Mouse (Mus musculus) right cerebral cortex, postnatal 36 days (tissue): Measurements from ENCODE around the gene Pla2g3.

Experiments
- DNase-seq, 2 experiments: peaks; one replicate each; pipeline ENCODE4 v3.0.0; 2022; ENCODE audit warnings: low spot score in 2 of 2, mixed read lengths in 1 of 2

Gene Pla2g3

GRCm38 (mm10) chr11:3492748-3493147 is 4.7 kb downstream of the Pla2g3 start:
- no peak for DNase-seq

DNA sequence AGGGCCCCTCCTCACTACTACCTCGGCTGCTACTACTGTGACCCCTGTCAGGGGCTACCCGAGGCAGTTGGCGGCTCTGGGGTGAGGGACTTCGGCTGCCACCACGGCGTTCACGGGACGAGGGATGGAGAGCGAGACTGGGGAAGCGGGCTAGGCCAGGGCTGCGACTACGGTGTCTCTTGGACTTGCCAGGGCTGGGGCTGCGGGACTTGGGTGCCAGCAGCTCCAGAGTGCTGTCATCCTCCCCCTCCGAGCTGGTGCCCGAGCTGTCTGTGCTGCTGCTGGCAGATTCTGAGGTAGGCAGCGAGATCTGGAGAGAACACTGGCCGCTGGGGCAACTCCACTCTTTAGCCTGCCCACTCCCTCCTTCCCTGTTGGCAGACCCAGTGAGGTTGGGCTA is 6.8 kb downstream of the Pla2g3 start:
- no peak for DNase-seq

- DNase-seq: no peak
These were observed 7.4 kb downstream of the Pla2g3 start for GRCm38 (mm10) chr11:3495496-3495895.

DNA sequence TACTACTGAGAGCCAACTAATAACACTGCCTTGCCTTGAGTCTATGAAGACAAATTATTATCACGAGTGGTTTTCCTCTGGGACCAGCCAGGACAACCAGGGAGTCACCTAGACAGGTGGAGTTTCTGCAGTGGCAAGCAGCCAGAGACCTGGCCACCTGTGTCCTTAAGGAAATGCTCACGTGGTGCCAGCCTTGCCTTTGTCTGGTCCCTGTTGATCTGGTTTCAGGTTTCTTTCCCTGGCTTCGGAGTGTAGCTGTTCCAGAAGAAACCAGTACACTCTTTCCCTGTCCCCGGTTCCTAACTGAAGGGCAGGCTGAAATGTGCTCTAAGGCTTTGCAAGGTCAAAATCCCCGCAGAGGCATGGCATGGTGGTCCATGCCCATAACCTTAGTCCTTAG is 8.7 kb downstream of the Pla2g3 start:
- no peak for DNase-seq

- no peak for DNase-seq
These were observed 9.2 kb downstream of the Pla2g3 start for GRCm38 (mm10) chr11:3497296-3497695.

GRCm38 (mm10) chr11:3502057-3502456 is 14.0 kb downstream of the Pla2g3 start:
- DNase-seq: no peak

DNA sequence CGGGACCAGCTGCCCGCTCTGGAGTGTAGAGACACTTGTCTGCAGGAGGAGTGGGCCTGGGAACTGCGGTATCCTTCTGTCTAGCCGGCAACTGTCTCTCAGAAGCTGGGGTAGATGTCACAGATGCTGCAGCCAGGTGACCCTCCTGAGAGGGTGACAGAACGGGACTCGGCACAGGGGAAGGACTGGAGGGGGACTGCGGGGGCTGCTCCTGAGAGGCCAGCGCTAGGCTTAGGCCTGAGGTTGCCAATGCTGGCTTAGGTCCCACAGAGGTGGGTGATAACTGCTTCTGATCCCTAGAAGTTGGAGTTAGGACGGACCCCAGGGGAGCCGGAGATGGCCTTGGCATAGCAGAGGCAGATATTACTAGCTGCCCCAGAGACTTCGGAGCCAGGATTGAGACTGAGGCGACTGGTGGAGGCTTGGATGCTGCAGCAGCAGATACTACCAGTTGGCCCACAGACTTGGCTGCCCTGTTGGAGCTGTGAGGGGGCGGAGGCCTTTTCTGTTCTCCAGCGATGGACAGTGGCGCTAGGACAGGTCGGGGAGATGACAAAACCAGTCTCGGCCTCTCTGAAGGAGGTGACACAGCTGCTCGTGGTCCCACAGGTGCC is 14.5 kb downstream of the Pla2g3 start:
- DNase-seq: no peak

GRCm38 (mm10) chr11:3503755-3504693 is 15.9 kb downstream of the Pla2g3 start:
- no peak for DNase-seq

DNA sequence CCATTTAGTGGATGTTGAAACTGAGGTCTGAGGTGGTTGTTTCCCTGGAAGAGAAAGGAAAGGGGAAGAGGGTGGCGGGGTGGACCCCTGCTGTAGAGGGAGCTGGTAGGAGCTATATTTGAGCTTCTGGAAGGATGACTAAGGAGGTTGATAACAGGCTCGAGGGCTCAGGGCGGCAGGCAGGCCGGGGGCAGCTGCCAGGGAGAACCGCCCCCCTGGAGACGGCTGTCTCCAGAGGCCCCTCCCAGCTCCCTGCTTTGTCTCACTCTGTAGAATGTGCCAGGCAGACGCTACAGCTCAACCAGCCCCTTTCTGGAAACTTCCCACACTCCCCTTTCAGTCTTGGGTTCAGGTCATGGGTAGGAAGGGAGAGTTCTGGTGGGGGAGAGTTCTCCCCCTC is 20.1 kb downstream of the Pla2g3 start:
- no peak for DNase-seq

GRCm38 (mm10) chr11:3509181-3510085 is 21.3 kb downstream of the Pla2g3 start:
- DNase-seq: no peak

DNA sequence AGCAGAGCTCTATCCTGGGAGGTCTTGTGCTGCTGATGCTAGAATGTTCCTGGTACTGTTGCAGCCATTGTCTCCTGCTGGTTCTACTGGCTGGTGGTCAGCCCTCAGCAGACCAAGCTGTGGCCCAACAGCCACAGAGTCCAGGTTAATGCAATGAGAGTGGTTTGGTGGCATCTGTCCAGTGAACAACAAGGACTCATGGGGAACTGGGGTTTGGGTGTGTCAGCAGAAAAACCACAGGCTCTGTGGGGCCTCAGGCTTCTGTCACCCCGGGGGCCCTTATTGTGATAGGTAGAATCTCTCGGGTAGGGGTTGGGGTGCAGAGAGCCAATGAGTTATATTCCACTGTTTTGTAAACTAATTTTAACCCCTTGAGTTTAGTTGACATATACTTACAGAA is 22.2 kb downstream of the Pla2g3 start:
- DNase-seq: no peak

- no peak for DNase-seq
These were observed 25.2 kb downstream of the Pla2g3 start for GRCm38 (mm10) chr11:3513291-3513690.

- DNase-seq: peak; percentile 88 to 90
These were observed 26.5 kb downstream of the Pla2g3 start, which contains the start of gene Selenom for GRCm38 (mm10) chr11:3514529-3515054. Gene Selenom (plus strand): TSS chr11:3514684.

DNA sequence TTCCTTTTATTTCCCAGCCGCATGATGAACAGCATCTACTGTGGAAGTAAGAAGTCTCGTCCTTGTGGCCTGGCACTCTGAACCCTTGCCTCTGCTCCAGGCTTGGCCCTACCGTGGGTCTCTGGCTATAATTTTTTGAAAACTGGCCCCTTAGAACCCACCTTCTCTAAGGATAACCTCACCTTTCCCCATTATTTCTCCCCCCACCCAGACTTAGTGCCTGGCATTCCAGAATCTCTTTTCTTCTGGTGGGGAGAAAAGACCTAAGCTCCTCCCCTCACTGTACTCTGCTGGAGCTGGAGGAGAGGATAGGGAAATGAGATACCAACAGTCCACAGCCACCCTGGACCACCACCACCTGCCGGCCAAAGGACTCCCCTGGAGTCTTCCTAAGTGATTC is 27.1 kb downstream of the Pla2g3 start:
- DNase-seq: no peak

GRCm38 (mm10) chr11:3515637-3516036 is 27.6 kb downstream of the Pla2g3 start:
- DNase-seq: no peak

DNA sequence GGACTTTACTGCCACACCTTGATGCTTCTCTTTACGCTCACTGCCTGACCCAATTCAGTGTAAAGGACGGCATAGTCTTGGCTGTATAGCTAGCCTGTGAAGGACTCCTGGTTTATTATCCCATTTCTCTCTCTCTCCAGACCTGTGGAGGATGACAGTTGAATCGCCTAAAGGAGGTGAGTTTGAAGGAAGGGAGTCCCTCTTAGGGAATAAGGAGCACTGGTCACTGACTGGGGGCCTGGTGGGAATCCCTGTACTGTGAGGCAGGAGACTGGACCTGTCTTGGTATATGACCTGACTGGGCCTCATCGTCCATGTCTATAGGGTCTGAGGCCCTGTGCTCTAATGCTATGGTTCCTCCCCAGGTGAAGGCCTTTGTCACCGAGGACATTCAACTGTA is 28.0 kb downstream of the Pla2g3 start:
- DNase-seq: no peak

GRCm38 (mm10) chr11:3516859-3517845 is 29.1 kb downstream of the Pla2g3 start:
- DNase-seq: no peak

GRCm38 (mm10) chr11:3517846-3518732 is 30.0 kb downstream of the Pla2g3 start:
- DNase-seq: no peak

- DNase-seq: no peak
These were observed 31.1 kb downstream of the Pla2g3 start for GRCm38 (mm10) chr11:3519051-3519726.
